In genomic region chr11:94321931-94322400, GRCm38 (mm10) we compare ENCODE assay signal across 8 mouse cellular contexts. TPM values are rescaled to one million over a fixed set of nuclear protein-coding genes. Genes with fewer than 3 reads are reported as not detected.
DNase-seq lines count a peak whose midpoint lies in the region; ATAC-seq and TF ChIP-seq lines count a peak whose summit lies in the region.

TSS of gene Luc7l3 (minus strand) at chr11:94321988.

- 0% methylated on average over 36 of the region's 36 CpGs for WGBS in heart, embryonic 12.5 days
- under 1% methylated on average over 36 of the region's 36 CpGs for WGBS in kidney, postnatal 0 days
- under 1% methylated on average over 33 of the region's 36 CpGs for WGBS in liver, embryonic 11.5 days

- peaks cover 3% of the 10 kb centered on the region for H3K27me3 ChIP-seq in erythroblast, embryonic 14.5 days (ENCODE audit: control insufficient read depth)
- H3K27me3 ChIP-seq in heart, embryonic 12.5 days (replicated peaks), result no peaks in the 10 kb centered on the region
- H3K27me3 ChIP-seq in kidney, postnatal 0 days (ENCODE audit: insufficient read depth, low read length), result no peaks in the 10 kb centered on the region
- H3K27me3 ChIP-seq in liver, embryonic 11.5 days (replicated peaks; ENCODE audit: control insufficient read depth, insufficient read depth, low read length), result no peaks in the 10 kb centered on the region
- no peaks in the 10 kb centered on the region for H3K27me3 ChIP-seq in myocyte (ENCODE audit: control insufficient read depth, insufficient read depth, insufficient read length)

- no peak for TF ChIP-seq CTCF in kidney, postnatal 0 days (IDR thresholded peaks at IDR 0.05; ENCODE audit: low read depth)

- peak; percentile 98 for ATAC-seq in heart, embryonic 12.5 days (ENCODE audit: insufficient number of reproducible peaks, low FRiP score)
- ATAC-seq in kidney, postnatal 0 days (replicated peaks; ENCODE audit: low FRiP score, low read depth), result peak; percentile 95
- peak; percentile 93 for ATAC-seq in liver, embryonic 11.5 days (replicated peaks; ENCODE audit: low FRiP score)

- peaks cover 60% of the 10 kb centered on the region for H3K4me1 ChIP-seq in erythroblast, embryonic 14.5 days (ENCODE audit: control insufficient read depth)
- H3K4me1 ChIP-seq in heart, embryonic 12.5 days (replicated peaks), result peaks cover 40% of the 10 kb centered on the region
- peaks cover 6% of the 10 kb centered on the region for H3K4me1 ChIP-seq in kidney, postnatal 0 days (replicated peaks; ENCODE audit: insufficient read depth, low read length)
- H3K4me1 ChIP-seq in liver, embryonic 11.5 days (replicated peaks; ENCODE audit: control insufficient read depth, insufficient read depth, low read length), result peaks cover 28% of the 10 kb centered on the region

- H3K27ac ChIP-seq in heart, embryonic 12.5 days (ENCODE audit: poor library complexity, severe bottlenecking), result peak within 1 kb of the TSS; percentile 97
- H3K27ac ChIP-seq in kidney, postnatal 0 days, result peak within 1 kb of the TSS; percentile 99
- H3K27ac ChIP-seq in liver, embryonic 11.5 days (ENCODE audit: low read depth, low read length), result peak within 1 kb of the TSS; percentile 96

- peaks cover 46% of the 10 kb centered on the region for H3K79me2 ChIP-seq in myocyte (ENCODE audit: control insufficient read depth, insufficient read depth)

- peak within 1 kb of the TSS; percentile 73 for H3ac ChIP-seq in myocyte (ENCODE audit: control insufficient read depth, insufficient read length)

- DNase-seq in CD4-positive, CD25-positive, alpha-beta regulatory T cell, adult 2 months (ENCODE audit: low read depth, low spot score), result peak; percentile 96
- peak; percentile 88 for DNase-seq in brain, embryonic 18.5 days (ENCODE audit: low read depth, low spot score)
- peak; percentile 97 for DNase-seq in kidney, postnatal 0 days (ENCODE audit: low spot score)
- DNase-seq in liver, embryonic 11.5 days (ENCODE audit: low spot score), result peak; percentile 94
- DNase-seq in spleen, postnatal 4 days (ENCODE audit: low spot score in 2 of 2), result peak; percentile 95 to 97

- peak; percentile 63 for TF ChIP-seq POLR2A in myocyte (IDR thresholded peaks at IDR 0.05; ENCODE audit: insufficient read length, low read depth)

- H3K4me2 ChIP-seq in heart, embryonic 12.5 days, result peak within 1 kb of the TSS; percentile 80
- H3K4me2 ChIP-seq in kidney, postnatal 0 days (ENCODE audit: low read length), result peak within 1 kb of the TSS; percentile 61
- peak within 1 kb of the TSS; percentile 78 for H3K4me2 ChIP-seq in liver, embryonic 11.5 days
- H3K4me2 ChIP-seq in myocyte (ENCODE audit: low read depth), result peak within 1 kb of the TSS; percentile 97

- H3K4me3 ChIP-seq in erythroblast, embryonic 14.5 days (replicated peaks), result peak within 1 kb of the TSS; percentile 100
- peak within 1 kb of the TSS; percentile 79 for H3K4me3 ChIP-seq in heart, embryonic 12.5 days
- peak within 1 kb of the TSS; percentile 98 for H3K4me3 ChIP-seq in kidney, postnatal 0 days (replicated peaks; ENCODE audit: low read depth, low read length)
- peak within 1 kb of the TSS; percentile 99 for H3K4me3 ChIP-seq in liver, embryonic 11.5 days (ENCODE audit: low read depth, low read length)
- peak within 1 kb of the TSS; percentile 81 for H3K4me3 ChIP-seq in myocyte

- peak within 1 kb of the TSS; percentile 98 for H3K9ac ChIP-seq in heart, embryonic 12.5 days
- H3K9ac ChIP-seq in kidney, postnatal 0 days (ENCODE audit: low read depth, low read length), result peak within 1 kb of the TSS; percentile 99
- H3K9ac ChIP-seq in liver, embryonic 11.5 days (ENCODE audit: low read depth, low read length), result peak within 1 kb of the TSS; percentile 100

- peaks cover 32% of the 10 kb centered on the region for H3K36me3 ChIP-seq in erythroblast, embryonic 14.5 days (ENCODE audit: control insufficient read depth)
- peaks cover 8% of the 10 kb centered on the region; the same call in 1 of the 2 replicates for H3K36me3 ChIP-seq in heart, embryonic 12.5 days
- no peaks in the 10 kb centered on the region for H3K36me3 ChIP-seq in kidney, postnatal 0 days (ENCODE audit: insufficient read depth, low read length)
- peaks cover 4% of the 10 kb centered on the region; the same call in 1 of the 2 replicates for H3K36me3 ChIP-seq in liver, embryonic 11.5 days (ENCODE audit: control insufficient read depth, insufficient read depth, low read length)
- H3K36me3 ChIP-seq in myocyte (ENCODE audit: control insufficient read depth, insufficient read depth), result no peaks in the 10 kb centered on the region

- no peaks in the 10 kb centered on the region for H3K9me3 ChIP-seq in erythroblast, embryonic 14.5 days (ENCODE audit: control insufficient read depth, low read length)
- H3K9me3 ChIP-seq in heart, embryonic 12.5 days (replicated peaks), result no peaks in the 10 kb centered on the region
- H3K9me3 ChIP-seq in kidney, postnatal 0 days (replicated peaks; ENCODE audit: low read length), result no peaks in the 10 kb centered on the region
- no peaks in the 10 kb centered on the region for H3K9me3 ChIP-seq in liver, embryonic 11.5 days (ENCODE audit: control insufficient read depth, low read length)

TF ChIP-seq in myocyte, 11 proteins besides CTCF, POLR2A, EP300 and RAD21:
- TF ChIP-seq CEBPB (IDR thresholded peaks at IDR 0.05; ENCODE audit: insufficient read depth, poor library complexity, severe bottlenecking), result no peak
- TF ChIP-seq REST (IDR thresholded peaks at IDR 0.05; ENCODE audit: insufficient read depth, insufficient read length), result no peak
- no peak for TF ChIP-seq TCF12 (IDR thresholded peaks at IDR 0.05; ENCODE audit: insufficient read depth, poor library complexity, severe bottlenecking)
- TF ChIP-seq POLR2AphosphoS2 (IDR thresholded peaks at IDR 0.05; ENCODE audit: insufficient read length, low read depth), result peak; percentile 70
- TF ChIP-seq USF1 (IDR thresholded peaks at IDR 0.05; ENCODE audit: low read depth), result peak; percentile 50
- TF ChIP-seq E2F4 (IDR thresholded peaks at IDR 0.05; ENCODE audit: insufficient read depth), result peak; percentile 24
- no peak for TF ChIP-seq TCF3 (IDR thresholded peaks at IDR 0.05; ENCODE audit: insufficient read length, low read depth)
- TF ChIP-seq MYOG (IDR thresholded peaks at IDR 0.05; ENCODE audit: control insufficient read depth in 1 of 3, insufficient read depth in 1 of 3, insufficient read length in 2 of 3, low read depth in 2 of 3), result no peak

RNA-seq across cellular contexts. Expression of gene Luc7l3, which starts in this region (rescaled TPM):
- polyA plus RNA-seq in erythroblast, embryonic 14.5 days (2012), result 3.7 and 5.2 TPM in 2 replicates
- polyA plus RNA-seq in heart, embryonic 12.5 days (2016; fragmentation: Nextera tagmentation; extraction: Ambion mirVana), result 82.0 and 84.6 TPM in 2 replicates
- 107 and 108 TPM in 2 replicates for polyA plus RNA-seq in kidney, postnatal 0 days (2015; fragmentation: Nextera tagmentation; extraction: Ambion mirVana)
- 90.6 and 97.6 TPM in 2 replicates for polyA plus RNA-seq in liver, embryonic 11.5 days (2014; fragmentation: Nextera tagmentation; extraction: Ambion mirVana)
- polyA plus RNA-seq in myocyte (2012; fragmentation: generic; extraction: Trizol), result 15.4 TPM

Comparison
In these comparisons a context has a peak if more than half of its experiments do, and no peak if none do; other contexts are left out.
1. Peak in every context shown above with its lines: DNase-seq, ATAC-seq, H3K4me3 ChIP-seq and H3K27ac ChIP-seq.